Mouse (Mus musculus): ENCODE measurements around the gene Gpatch11.
"Not testable (repeated sequence)": the region's sequence is repeated elsewhere in the genome, so short reads cannot be mapped to it uniquely, and the experiment has no call there.

The Gpatch11 gene

GRCm38 (mm10) chr17:78834856-78835835, at the start of gene Gpatch11, which contains the start of gene Heatr5b:
Gene Gpatch11, plus strand, starts transcription at chr17:78835567.
Gene Heatr5b, minus strand, starts transcription at chr17:78835364.
- in situ Hi-C loops (cut with MseI, MboI), result no loop called here

GRCm38 (mm10) chr17:78788273-78788672, 47.1 kb upstream of the Gpatch11 start:
- in situ Hi-C loops (cut with MseI, MboI), result not testable (repeated sequence)

- in situ Hi-C loops (cut with MseI, MboI), result no loop called here
These were observed 44.2 kb upstream of the Gpatch11 start for GRCm38 (mm10) chr17:78791068-78791689.

DNA sequence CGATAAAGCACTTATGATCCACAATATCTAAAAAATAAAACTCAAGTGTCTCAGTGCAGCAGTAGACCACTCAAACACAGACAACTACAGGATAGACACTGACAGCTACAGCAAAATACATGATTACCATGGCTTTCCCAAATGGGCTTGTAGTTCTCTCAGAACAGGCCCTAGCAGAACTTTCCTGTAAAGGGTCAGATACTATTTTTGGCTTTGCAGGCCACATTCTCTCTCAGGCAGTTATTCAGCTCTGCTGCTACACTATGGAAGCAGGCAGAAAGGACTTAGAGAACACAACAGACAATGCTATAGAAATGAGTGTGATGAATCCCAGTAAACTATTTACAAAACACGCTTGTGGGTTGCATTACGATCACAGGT, 43.7 kb upstream of the Gpatch11 start:
- in situ Hi-C loops (cut with MseI, MboI), result no loop called here

DNA sequence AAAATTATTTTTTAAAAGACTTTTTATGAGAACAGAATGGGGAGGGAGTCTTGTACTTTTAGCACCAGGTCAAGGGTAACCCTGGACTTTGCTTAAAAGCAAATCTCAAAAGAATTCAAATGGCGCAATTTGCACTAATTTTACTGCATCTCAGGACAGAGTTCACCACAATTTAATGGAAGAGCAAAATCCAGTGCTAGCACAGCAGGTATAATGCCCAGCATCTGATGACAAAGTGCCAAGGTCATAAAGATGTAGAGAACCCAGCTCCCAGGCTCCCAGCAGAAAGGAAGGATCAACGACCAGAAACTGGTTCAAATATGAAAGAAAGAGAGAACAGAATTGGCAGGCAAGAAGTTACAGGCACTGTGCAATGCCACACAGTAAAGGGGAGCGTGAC, 43.2 kb upstream of the Gpatch11 start:
- in situ Hi-C loops (cut with MseI, MboI), result no loop called here

GRCm38 (mm10) chr17:78794390-78794789, 41.0 kb upstream of the Gpatch11 start:
- in situ Hi-C loops (cut with MseI, MboI), result no loop called here

DNA sequence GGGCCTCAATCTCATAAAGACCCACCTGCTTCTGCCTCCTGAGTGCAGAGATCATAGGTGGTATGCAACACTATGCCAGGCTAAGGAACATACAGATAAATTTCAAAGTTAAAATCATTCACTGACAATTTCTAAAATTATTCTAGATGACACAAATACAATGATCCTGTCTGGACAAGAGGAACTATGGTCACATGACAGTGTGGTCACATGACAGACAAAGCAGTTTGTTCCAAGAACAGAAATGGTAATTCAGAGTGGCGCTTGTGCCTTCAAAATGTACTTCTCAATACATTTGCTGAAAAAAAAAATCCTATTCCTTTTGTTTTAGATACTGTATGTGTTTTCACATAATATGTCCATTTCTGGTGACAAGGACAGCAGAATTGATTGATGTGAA, 38.1 kb upstream of the Gpatch11 start:
- in situ Hi-C loops (cut with MseI, MboI), result no loop called here

- in situ Hi-C loops (cut with MseI, MboI), result no loop called here
These were observed 26.3 kb upstream of the Gpatch11 start for GRCm38 (mm10) chr17:78809019-78809418.

- in situ Hi-C loops (cut with MseI, MboI), result no loop called here
These were observed 25.8 kb upstream of the Gpatch11 start for GRCm38 (mm10) chr17:78809582-78809981.

DNA sequence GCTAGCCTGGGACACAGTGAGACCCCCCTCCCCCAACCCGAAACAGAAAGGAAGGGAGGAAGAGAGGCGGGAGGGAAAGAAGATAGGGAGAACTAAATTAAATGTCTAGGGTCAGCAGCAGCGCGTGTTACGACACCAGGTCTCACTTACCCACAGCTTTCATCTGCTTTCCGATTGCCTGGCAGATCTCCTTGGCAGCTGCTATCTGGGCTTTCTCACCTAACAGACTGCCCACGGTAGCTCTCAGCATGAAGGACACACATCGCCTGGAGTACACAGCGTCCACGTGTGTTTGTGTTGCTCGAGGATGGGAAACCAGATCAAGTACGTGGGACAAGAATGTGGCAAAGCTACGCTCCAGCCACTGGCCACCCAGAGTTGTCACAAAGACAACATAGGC, 11.0 kb upstream of the Gpatch11 start:
- in situ Hi-C loops (cut with MseI, MboI), result no loop called here

GRCm38 (mm10) chr17:78836056-78836455, 689 bp downstream of the Gpatch11 start:
- in situ Hi-C loops (cut with MseI, MboI), result no loop called here

GRCm38 (mm10) chr17:78842271-78842928, 7.0 kb downstream of the Gpatch11 start:
- in situ Hi-C loops (cut with MseI, MboI), result no loop called here

- in situ Hi-C loops (cut with MseI, MboI), result no loop called here
These were observed 20.9 kb downstream of the Gpatch11 start for GRCm38 (mm10) chr17:78856243-78856642.

DNA sequence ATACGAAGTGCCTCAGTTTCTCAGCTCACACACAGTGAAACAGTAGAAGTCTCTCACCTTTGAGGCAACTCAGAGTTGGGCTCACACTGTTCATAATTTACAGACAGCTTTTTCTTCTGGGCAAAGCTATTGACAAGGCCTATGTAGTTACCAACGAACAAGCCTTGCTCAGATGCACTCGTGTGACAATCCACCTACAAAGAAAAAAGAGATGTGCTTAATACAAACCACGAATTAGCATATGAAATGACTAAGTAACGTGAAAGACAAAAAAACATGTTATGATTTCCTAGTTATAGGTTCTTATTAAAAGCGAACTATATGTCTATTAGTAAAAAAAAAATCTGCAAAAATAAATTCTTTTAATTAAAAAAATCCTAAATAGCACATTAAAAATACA, 38.5 kb downstream of the Gpatch11 start:
- in situ Hi-C loops (cut with MseI, MboI), result no loop called here

DNA sequence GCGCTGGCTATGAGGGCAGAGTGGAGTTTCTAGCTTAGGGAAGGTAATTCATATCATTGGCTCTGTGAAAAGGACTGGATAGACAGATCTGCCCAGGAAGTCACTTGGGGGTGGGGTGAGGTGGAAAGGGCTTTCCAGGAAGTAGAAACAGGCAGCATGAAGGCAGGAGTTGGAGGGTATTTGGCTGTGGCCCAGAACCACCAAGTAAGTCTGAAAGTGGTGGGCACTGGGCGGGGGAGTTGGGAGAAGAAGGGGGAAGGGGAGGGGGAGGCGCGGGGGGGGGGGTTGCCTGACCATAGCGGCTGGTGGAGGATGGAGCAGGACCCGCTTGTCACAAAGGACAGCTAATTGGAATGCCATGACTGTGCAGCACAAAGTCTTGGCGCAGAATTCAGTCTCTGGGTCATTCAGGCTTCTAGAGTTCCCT, 46.5 kb downstream of the Gpatch11 start:
- in situ Hi-C loops (cut with MseI, MboI), result no loop called here

GRCm38 (mm10) chr17:78882401-78883112, 47.2 kb downstream of the Gpatch11 start, which contains the start of gene Eif2ak2:
Gene Eif2ak2, minus strand, starts transcription at chr17:78882573.
- in situ Hi-C loops (cut with MseI, MboI), result no loop called here

DNA sequence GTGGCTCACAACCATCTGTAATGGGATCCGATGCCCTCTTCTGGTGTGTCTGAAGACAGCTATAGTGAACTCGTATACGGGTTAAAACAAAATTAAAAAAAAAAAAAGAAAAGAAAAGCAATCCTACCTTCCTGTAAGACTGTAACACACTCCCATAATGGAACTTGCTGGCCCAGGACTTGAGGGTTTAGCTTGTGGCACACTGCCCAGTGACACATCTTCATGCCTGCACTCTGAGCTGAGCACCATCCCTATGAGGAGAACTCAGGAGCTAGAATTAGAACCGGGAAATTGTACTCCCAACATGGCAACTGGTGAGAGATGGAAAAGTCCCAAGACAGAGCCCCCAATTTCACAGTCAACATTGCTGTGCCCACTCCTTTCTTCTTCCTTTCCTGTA, 47.9 kb downstream of the Gpatch11 start:
- in situ Hi-C loops (cut with MseI, MboI), result no loop called here

GRCm38 (mm10) chr17:78885286-78886065, 50.1 kb downstream of the Gpatch11 start:
- in situ Hi-C loops (cut with MseI, MboI), result no loop called here

- in situ Hi-C loops (cut with MseI, MboI), result no loop called here
These were observed 53.2 kb downstream of the Gpatch11 start for GRCm38 (mm10) chr17:78888554-78888953.

DNA sequence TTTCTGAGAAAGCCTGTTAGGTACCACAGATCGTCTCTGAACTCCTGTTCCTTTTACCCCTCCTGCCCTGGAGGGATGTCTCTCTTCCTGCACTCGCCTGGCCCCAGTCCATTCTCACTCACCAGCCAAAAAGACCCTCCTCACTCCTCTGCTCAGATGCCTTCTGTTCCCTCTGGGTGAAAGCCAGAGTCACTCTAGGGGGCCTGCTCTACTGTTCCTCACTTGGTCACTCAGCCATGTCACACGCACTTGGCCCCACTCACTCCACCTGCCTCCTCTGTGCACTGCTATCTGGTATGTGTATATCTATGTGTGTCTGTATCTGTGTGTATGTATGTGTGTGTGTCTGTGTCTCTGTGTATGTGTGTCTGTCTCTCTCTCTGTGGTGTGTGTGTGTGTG, 53.8 kb downstream of the Gpatch11 start:
- in situ Hi-C loops (cut with MseI, MboI), result no loop called here

DNA sequence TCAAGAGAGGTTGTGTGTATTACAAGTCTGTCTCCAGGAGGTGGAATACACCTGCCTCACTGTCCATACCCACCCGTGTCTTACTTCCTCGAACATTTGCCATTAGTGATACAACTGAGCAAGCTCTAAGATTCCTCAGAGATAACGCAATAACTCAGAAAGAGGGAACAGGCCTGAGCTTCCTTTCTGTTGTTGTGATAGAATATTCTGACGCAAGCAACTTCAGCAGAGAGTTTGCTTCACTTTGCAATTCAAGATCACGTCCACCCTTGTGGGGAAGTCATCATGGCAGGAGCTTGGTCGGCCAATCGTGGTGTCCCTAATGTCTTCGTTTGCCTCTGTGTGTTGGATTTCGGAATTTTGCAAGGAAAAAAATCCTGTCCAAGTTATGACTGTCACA, 55.7 kb downstream of the Gpatch11 start:
- in situ Hi-C loops (cut with MseI, MboI), result no loop called here

Measured in mouse trophoblast stem cell (cell line).